Mouse (Mus musculus) bone marrow, adult 2 months (tissue): Measurements from ENCODE around the gene Cdc45.

Source experiments
- CTCF ChIP-seq: fragments of 200-500 bp; IDR thresholded peaks from 2 replicates; pipeline ENCODE4 v1.5.1; 2011; ENCODE audit warnings: low read length, control low read depth; ENCODE audit not compliant: control insufficient read depth, insufficient read depth
- POLR2A ChIP-seq: fragments of 200-500 bp; IDR thresholded peaks from 2 replicates; pipeline ENCODE4 v1.6.1; 2011; ENCODE audit warnings: low read depth, mild to moderate bottlenecking, control low read depth, low read length, borderline replicate concordance; ENCODE audit not compliant: control insufficient read depth

GRCm38 (mm10) chr16:18788627-18789406, 23.0 kb downstream of the Cdc45 start:
- TF ChIP-seq CTCF (no peak), POLR2A (no peak)
